Mouse (Mus musculus) C2C12 (cell line): Measurements from ENCODE around the gene Lypd6b. TPM values are rescaled to one million over a fixed set of nuclear protein-coding genes. Genes with fewer than 3 reads are reported as not detected.

Experiments
- H3K27me3 ChIP-seq: one replicate; pipeline ENCODE4 v1.6.1; 2011; ENCODE audit not compliant: control insufficient read depth, insufficient read depth, insufficient read length
- H3K36me3 ChIP-seq: one replicate; pipeline ENCODE4 v1.6.1; 2011; ENCODE audit not compliant: control insufficient read depth, insufficient read depth
- H3K4me3 ChIP-seq: one replicate; pipeline ENCODE4 v1.5.1; 2011; ENCODE audit warnings: mild to moderate bottlenecking, control low read depth; ENCODE audit not compliant: poor library complexity, insufficient read depth, severe bottlenecking
- H3K79me2 ChIP-seq: one replicate; pipeline ENCODE4 v1.6.1; 2011; ENCODE audit not compliant: control insufficient read depth, insufficient read depth
- H3K79me3 ChIP-seq: one replicate; pipeline ENCODE4 v1.6.1; 2011; ENCODE audit warnings: low read depth, control low read depth
- H3ac ChIP-seq: one replicate; pipeline ENCODE3; 2011; ENCODE audit warnings: low read depth; ENCODE audit not compliant: control insufficient read depth, insufficient read length
- CEBPB ChIP-seq: IDR thresholded peaks from one replicate; pipeline ENCODE4 v1.6.1; 2011; ENCODE audit warnings: low read depth, mild to moderate bottlenecking, control low read depth, moderate library complexity
- CTCF ChIP-seq: IDR thresholded peaks from one replicate; pipeline ENCODE4 v1.5.1; 2011; ENCODE audit not compliant: control insufficient read depth, insufficient read depth, insufficient read length
- FOSL1 ChIP-seq: IDR thresholded peaks from one replicate; pipeline ENCODE4 v1.8.0; 2011; ENCODE audit warnings: mild to moderate bottlenecking, low read length; ENCODE audit not compliant: poor library complexity, insufficient read depth, severe bottlenecking
- MAX ChIP-seq: IDR thresholded peaks from one replicate; pipeline ENCODE4 v1.6.1; 2011; ENCODE audit warnings: mild to moderate bottlenecking, control low read depth
- MYOD1 ChIP-seq: IDR thresholded peaks from one replicate; pipeline ENCODE4 v1.6.1; 2011; ENCODE audit warnings: low read depth; ENCODE audit not compliant: control insufficient read depth, insufficient read length
- MYOG ChIP-seq: IDR thresholded peaks from one replicate; pipeline ENCODE4 v1.6.1; 2011; ENCODE audit not compliant: control insufficient read depth, insufficient read length; ENCODE audit errors: extremely low read depth
- USF1 ChIP-seq: IDR thresholded peaks from one replicate; pipeline ENCODE4 v1.6.1; 2011; ENCODE audit warnings: low read depth, mild to moderate bottlenecking, control low read depth, moderate library complexity
- polyA plus RNA-seq: library from polyadenylated mRNA; unstranded; fragments of >200 nt; fragmentation: generic; extraction: Trizol; gene quantifications from one replicate; pipeline ENCODE4 v1.2.1, GENCODE M21; 2012; ENCODE audit warnings: missing spikeins

The Lypd6b gene
- polyA plus RNA-seq, 1 experiment: 0.02 TPM

- H3K79me2 ChIP-seq: no peaks in the 10 kb centered on the region
- H3K36me3 ChIP-seq: no peaks in the 10 kb centered on the region
- H3K27me3 ChIP-seq: no peaks in the 10 kb centered on the region
- H3K79me3 ChIP-seq: no peaks in the 10 kb centered on the region
- TF ChIP-seq MYOG (no peak), FOSL1 (no peak)
- no peak overlapping the region for H3K4me3 ChIP-seq
- H3ac ChIP-seq: no peak overlapping the region
Measured at GRCm38 (mm10) chr2:49970990-49971389, 183.5 kb downstream of the Lypd6b start.

GRCm38 (mm10) chr2:49978606-49979005, 191.1 kb downstream of the Lypd6b start:
- TF ChIP-seq FOSL1 (no peak), MAX (no peak), MYOD1 (no peak), CTCF (no peak), USF1 (no peak), CEBPB (no peak), MYOG (no peak)
- H3K79me2 ChIP-seq: no peaks in the 10 kb centered on the region
- no peak overlapping the region for H3K4me3 ChIP-seq
- no peaks in the 10 kb centered on the region for H3K79me3 ChIP-seq
- no peak overlapping the region for H3ac ChIP-seq
- H3K36me3 ChIP-seq: no peaks in the 10 kb centered on the region
- no peaks in the 10 kb centered on the region for H3K27me3 ChIP-seq

GRCm38 (mm10) chr2:49979991-49980390, 192.5 kb downstream of the Lypd6b start:
- H3K79me3 ChIP-seq: no peaks in the 10 kb centered on the region
- H3K79me2 ChIP-seq: no peaks in the 10 kb centered on the region
- TF ChIP-seq CEBPB (no peak), FOSL1 (no peak), MYOG (no peak), USF1 (no peak), MYOD1 (no peak), CTCF (no peak), MAX (no peak)
- H3K4me3 ChIP-seq: no peak overlapping the region
- no peaks in the 10 kb centered on the region for H3K36me3 ChIP-seq
- H3K27me3 ChIP-seq: no peaks in the 10 kb centered on the region
- no peak overlapping the region for H3ac ChIP-seq

- Histone ChIP-seq H3K4me3 (no peak overlapping the region), H3K79me3 (no peaks in the 10 kb centered on the region), H3K27me3 (no peaks in the 10 kb centered on the region), H3K79me2 (no peaks in the 10 kb centered on the region), H3ac (no peak overlapping the region), H3K36me3 (no peaks in the 10 kb centered on the region)
- TF ChIP-seq MYOG: no peak
- no peak for TF ChIP-seq MYOD1
- no peak for TF ChIP-seq CTCF
- TF ChIP-seq USF1: no peak
- no peak for TF ChIP-seq CEBPB
- TF ChIP-seq MAX: no peak
- no peak for TF ChIP-seq FOSL1
Measured at GRCm38 (mm10) chr2:49983021-49983420, 195.5 kb downstream of the Lypd6b start.

- no peaks in the 10 kb centered on the region for H3K36me3 ChIP-seq
Measured at GRCm38 (mm10) chr2:49984780-49985179, 197.3 kb downstream of the Lypd6b start.

GRCm38 (mm10) chr2:49995841-49996240, 208.4 kb downstream of the Lypd6b start:
- no peaks in the 10 kb centered on the region for H3K79me3 ChIP-seq
- no peaks in the 10 kb centered on the region for H3K79me2 ChIP-seq
- TF ChIP-seq USF1: no peak
- no peaks in the 10 kb centered on the region for H3K27me3 ChIP-seq
- H3K4me3 ChIP-seq: no peak overlapping the region
- no peak overlapping the region for H3ac ChIP-seq
- no peaks in the 10 kb centered on the region for H3K36me3 ChIP-seq

More at GRCm38 (mm10) chr2:49984780-49985179, 197.3 kb downstream of the Lypd6b start:
- H3ac ChIP-seq: no peak overlapping the region
- H3K79me2 ChIP-seq: no peaks in the 10 kb centered on the region
- TF ChIP-seq FOSL1 (no peak), CEBPB (no peak), MAX (no peak), USF1 (no peak)
- no peaks in the 10 kb centered on the region for H3K27me3 ChIP-seq
- no peaks in the 10 kb centered on the region for H3K79me3 ChIP-seq
- no peak overlapping the region for H3K4me3 ChIP-seq
